Mouse (Mus musculus): Measurements from ENCODE around the gene Fezf2.

The Fezf2 gene

GRCm38 (mm10) chr14:12341789-12342457, 6.1 kb downstream of the Fezf2 start:
- no peak for DNase-seq

GRCm38 (mm10) chr14:12341075-12341788, 6.8 kb downstream of the Fezf2 start:
- DNase-seq: no peak

- no peak for DNase-seq
These were observed 7.5 kb downstream of the Fezf2 start for GRCm38 (mm10) chr14:12340238-12341074.

GRCm38 (mm10) chr14:12338811-12339565, 9.0 kb downstream of the Fezf2 start:
- DNase-seq: no peak

- DNase-seq: no peak
These were observed 9.8 kb downstream of the Fezf2 start for GRCm38 (mm10) chr14:12337998-12338809.

- DNase-seq: no peak
These were observed 10.5 kb downstream of the Fezf2 start for GRCm38 (mm10) chr14:12337421-12337997.

- no peak for DNase-seq
These were observed 13.1 kb downstream of the Fezf2 start for GRCm38 (mm10) chr14:12334925-12335324.

GRCm38 (mm10) chr14:12333622-12334021, 14.4 kb downstream of the Fezf2 start:
- no peak for DNase-seq

- peak; percentile 11 to 15 for DNase-seq
These were observed 44.9 kb downstream of the Fezf2 start for GRCm38 (mm10) chr14:12303106-12303505.

- DNase-seq: no peak
These were observed 47.3 kb downstream of the Fezf2 start for GRCm38 (mm10) chr14:12300677-12301076.

GRCm38 (mm10) chr14:12300275-12300674, 47.7 kb downstream of the Fezf2 start:
- no peak for DNase-seq

- no peak for DNase-seq
These were observed 48.3 kb downstream of the Fezf2 start for GRCm38 (mm10) chr14:12299654-12300053.

GRCm38 (mm10) chr14:12299171-12299570, 48.8 kb downstream of the Fezf2 start:
- DNase-seq: no peak

- DNase-seq: no peak
These were observed 51.6 kb downstream of the Fezf2 start for GRCm38 (mm10) chr14:12296391-12296790.

All from kidney, adult 8-10 months (tissue).